Mouse (Mus musculus): Measurements from ENCODE around the gene Vmn1r57. TPM values are rescaled to one million over a fixed set of nuclear protein-coding genes. Genes with fewer than 3 reads are reported as not detected.
"Not testable (repeated sequence)": the region's sequence is repeated elsewhere in the genome, so short reads cannot be mapped to it uniquely, and the experiment has no call there.

Gene Vmn1r57
- not detected in 2 replicates for polyA plus RNA-seq (2012; rRNA removed)

- not testable (repeated sequence) for H3K4me3 ChIP-seq (ENCODE audit: insufficient read depth, low read depth, low read length); H3K4me1 ChIP-seq (ENCODE audit: control insufficient read depth, insufficient read depth, low read length); H3K36me3 ChIP-seq (ENCODE audit: control insufficient read depth, insufficient read depth, low read length); H3K27me3 ChIP-seq (replicated peaks; ENCODE audit: control insufficient read depth, insufficient read depth, low read length); DNase-seq; H3K27ac ChIP-seq (ENCODE audit: insufficient read depth, low read depth, low read length)
- WGBS = 74% methylated on average over 1 of the region's 1 CpGs
These were observed at the start of gene Vmn1r57 for GRCm38 (mm10) chr7:5218193-5218592. Gene Vmn1r57 (plus strand): TSS chr7:5218493.

- not testable (repeated sequence) for H3K4me1 ChIP-seq (ENCODE audit: control insufficient read depth, insufficient read depth, low read length); H3K36me3 ChIP-seq (ENCODE audit: control insufficient read depth, insufficient read depth, low read length); H3K27ac ChIP-seq (ENCODE audit: insufficient read depth, low read depth, low read length); DNase-seq; H3K4me3 ChIP-seq (ENCODE audit: insufficient read depth, low read depth, low read length); H3K27me3 ChIP-seq (replicated peaks; ENCODE audit: control insufficient read depth, insufficient read depth, low read length)
These were observed 21.6 kb upstream of the Vmn1r57 start, which contains the start of gene Vmn1r56 for GRCm38 (mm10) chr7:5196647-5197046. Gene Vmn1r56 (minus strand): TSS chr7:5196747.

DNA sequence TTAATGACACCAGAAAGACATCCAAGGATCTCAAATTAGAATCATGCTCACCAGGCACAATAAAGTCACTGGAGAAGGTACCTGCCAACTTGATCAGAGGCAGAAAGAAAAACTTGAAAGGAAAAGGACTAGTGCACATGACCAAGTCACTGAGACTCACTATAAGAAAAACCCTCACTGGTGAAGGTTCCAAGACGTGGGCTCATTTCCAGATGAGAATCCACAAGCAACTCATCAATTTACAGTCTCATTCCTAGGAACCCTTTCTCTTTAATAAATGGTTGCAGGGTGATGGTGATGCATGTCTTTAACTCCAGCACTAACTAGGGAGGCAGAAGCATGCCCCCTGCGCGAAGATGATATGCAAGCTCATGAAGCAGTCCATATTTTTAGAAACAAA, 44.8 kb downstream of the Vmn1r57 start:
- Histone ChIP-seq H3K4me1 (ENCODE audit: control insufficient read depth, insufficient read depth, low read length) (no peaks in the 10 kb centered on the region), H3K4me3 (ENCODE audit: insufficient read depth, low read depth, low read length) (no peak overlapping the region), H3K27ac (ENCODE audit: insufficient read depth, low read depth, low read length) (no peak overlapping the region), H3K27me3 (replicated peaks; ENCODE audit: control insufficient read depth, insufficient read depth, low read length) (no peaks in the 10 kb centered on the region), H3K36me3 (ENCODE audit: control insufficient read depth, insufficient read depth, low read length) (no peaks in the 10 kb centered on the region)
- TF ChIP-seq POLR2A (IDR thresholded peaks at IDR 0.05; ENCODE audit: low read depth, low read length) (no peak), CTCF (conservative IDR thresholded peaks at IDR 0.05; ENCODE audit: insufficient read depth, insufficient read length, low read depth, low read length) (no peak)
- WGBS = 85% methylated on average over 3 of the region's 3 CpGs
- no peak for DNase-seq

Other genes with a start within 250 kb of the Vmn1r57 start
- gene Sbk3, start 247.3 kb upstream of the Vmn1r57 start, polyA plus RNA-seq (2012; rRNA removed) = 0.14 and 0.19 TPM in 2 replicates
- gene Zfp579, start 222.3 kb upstream of the Vmn1r57 start, polyA plus RNA-seq (2012; rRNA removed) = 49.9 and 55.2 TPM in 2 replicates
- gene Zfp524, start 204.1 kb upstream of the Vmn1r57 start, polyA plus RNA-seq (2012; rRNA removed) = 35.7 and 49.6 TPM in 2 replicates
- 25.4 and 27.5 TPM in 2 replicates for gene Fiz1, start 203.8 kb upstream of the Vmn1r57 start, polyA plus RNA-seq (2012; rRNA removed)
- 0.14 TPM in 1 of 2 replicates, not detected in the other for gene Gm44973, start 203.0 kb upstream of the Vmn1r57 start, polyA plus RNA-seq (2012; rRNA removed)
- 21.3 and 25.1 TPM in 2 replicates for gene Zfp865, start 198.1 kb upstream of the Vmn1r57 start, polyA plus RNA-seq (2012; rRNA removed)
- gene Ccdc106, start 197.9 kb upstream of the Vmn1r57 start, polyA plus RNA-seq (2012; rRNA removed) = 2.3 and 3.0 TPM in 2 replicates
- not detected in 2 replicates for gene 4632433K11Rik, start 184.4 kb upstream of the Vmn1r57 start, polyA plus RNA-seq (2012; rRNA removed)
- 6.4 and 6.8 TPM in 2 replicates for gene Zfp784, start 180.0 kb upstream of the Vmn1r57 start, polyA plus RNA-seq (2012; rRNA removed)
- 17.0 and 17.1 TPM in 2 replicates for gene Zfp580, start 167.0 kb upstream of the Vmn1r57 start, polyA plus RNA-seq (2012; rRNA removed)
- 132 and 153 TPM in 2 replicates for gene U2af2, start 156.3 kb upstream of the Vmn1r57 start, polyA plus RNA-seq (2012; rRNA removed)
- 243 and 262 TPM in 2 replicates for gene Epn1, start 138.3 kb upstream of the Vmn1r57 start, polyA plus RNA-seq (2012; rRNA removed)
- not detected in 2 replicates for gene Rfpl4, start 101.5 kb upstream of the Vmn1r57 start, polyA plus RNA-seq (2012; rRNA removed)
- 2.8 and 3.5 TPM in 2 replicates for gene Rasl2-9, start 92.5 kb upstream of the Vmn1r57 start, polyA plus RNA-seq (2012; rRNA removed)
- gene Vmn1r55, start 68.8 kb upstream of the Vmn1r57 start, polyA plus RNA-seq (2012; rRNA removed) = not detected in 2 replicates
- not detected in 2 replicates for gene Vmn1r56, start 21.7 kb upstream of the Vmn1r57 start, polyA plus RNA-seq (2012; rRNA removed)
- not detected in 2 replicates for gene Gm5065, start 132.0 kb downstream of the Vmn1r57 start, polyA plus RNA-seq (2012; rRNA removed)
- gene Nlrp2, start 132.5 kb downstream of the Vmn1r57 start, polyA plus RNA-seq (2012; rRNA removed) = not detected in 2 replicates
- gene Vmn1r58, start 194.9 kb downstream of the Vmn1r57 start, polyA plus RNA-seq (2012; rRNA removed) = not detected in 2 replicates
- not detected in 2 replicates for gene Vmn1r59, start 238.3 kb downstream of the Vmn1r57 start, polyA plus RNA-seq (2012; rRNA removed)

All from kidney, adult 2 months (tissue).